Mouse (Mus musculus): ENCODE data around the gene Cbln3. TPM values are rescaled to one million over a fixed set of nuclear protein-coding genes. Genes with fewer than 3 reads are reported as not detected.
A peak's percentile ranks its signal among the peaks of the same experiment; 100 is the strongest.

Cbln3 gene
- polyA plus RNA-seq, 2 experiments from 2014 or later, result not detected

GRCm38 (mm10) chr14:55879623-55880022 lies 4.6 kb downstream of the Cbln3 start:
- peak; percentile 84 for ATAC-seq

DNA sequence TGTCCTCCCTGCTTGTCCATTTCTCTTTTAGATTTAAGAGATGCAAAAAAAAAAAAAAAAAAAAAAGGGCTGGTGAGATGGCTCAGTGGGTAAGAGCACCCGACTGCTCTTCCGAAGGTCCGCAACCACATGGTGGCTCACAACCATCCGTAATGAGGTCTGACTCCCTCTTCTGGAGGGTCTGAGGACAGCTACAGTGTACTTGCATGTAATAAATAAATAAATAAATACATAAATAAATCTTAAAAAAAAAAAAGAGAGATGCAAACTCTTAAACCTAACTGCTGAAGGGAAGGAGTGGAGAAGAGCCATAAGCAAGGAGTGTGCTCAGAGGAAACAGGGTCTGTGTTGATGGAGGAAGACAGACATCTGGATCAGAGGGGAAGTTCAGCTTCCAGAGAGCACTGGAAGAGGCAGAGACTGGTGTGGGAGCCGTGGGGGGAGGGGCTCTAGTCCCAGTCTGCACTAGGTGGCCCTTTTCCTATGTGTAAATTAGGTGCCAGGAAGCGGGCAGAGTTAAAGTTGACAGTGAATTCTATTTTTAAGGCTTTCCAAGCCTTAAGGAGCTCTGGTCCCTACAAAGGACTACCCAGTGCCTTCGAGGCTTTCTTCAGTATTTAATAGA lies 5.8 kb downstream of the Cbln3 start:
- no peak for ATAC-seq

DNA sequence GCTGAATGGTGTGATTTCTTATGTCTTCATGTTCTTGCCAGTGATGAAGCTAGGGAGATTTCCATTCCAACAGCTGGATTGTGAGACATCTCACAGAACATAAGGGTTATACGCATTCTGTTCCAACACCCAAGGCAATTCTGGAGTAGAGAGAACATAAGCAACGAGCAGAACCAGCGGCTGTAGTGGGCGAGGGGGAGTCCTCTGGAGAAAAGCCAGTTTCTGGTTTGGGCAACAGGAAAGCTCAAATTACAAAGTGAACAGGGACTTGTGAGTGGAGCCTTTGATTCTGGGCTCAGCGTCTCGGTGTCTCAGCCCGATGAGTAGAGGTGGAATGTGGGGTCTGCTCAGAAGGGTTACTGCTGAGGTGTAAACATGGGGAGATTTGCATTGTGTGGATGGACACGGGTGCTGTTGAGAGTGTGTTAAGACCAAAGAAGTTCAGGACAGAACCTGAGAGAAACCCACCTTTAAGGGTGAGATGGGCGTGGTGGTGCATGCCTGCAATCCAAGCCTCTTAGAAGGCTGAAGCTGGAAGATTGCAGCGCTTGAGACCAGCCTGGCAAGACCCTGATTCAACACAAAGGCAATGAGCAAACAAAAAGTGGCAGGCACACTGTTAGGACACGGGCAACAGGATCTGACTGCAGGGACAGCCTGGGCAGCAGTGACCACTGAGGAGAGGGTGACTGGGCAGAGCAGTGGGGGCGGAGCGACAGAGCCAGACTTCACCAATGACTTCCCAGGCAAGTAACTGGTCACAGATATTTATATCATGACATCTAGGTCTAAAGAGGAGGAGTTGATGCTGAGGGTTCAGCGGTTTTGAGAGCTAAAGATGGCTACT lies 6.5 kb downstream of the Cbln3 start:
- no peak for ATAC-seq

DNA sequence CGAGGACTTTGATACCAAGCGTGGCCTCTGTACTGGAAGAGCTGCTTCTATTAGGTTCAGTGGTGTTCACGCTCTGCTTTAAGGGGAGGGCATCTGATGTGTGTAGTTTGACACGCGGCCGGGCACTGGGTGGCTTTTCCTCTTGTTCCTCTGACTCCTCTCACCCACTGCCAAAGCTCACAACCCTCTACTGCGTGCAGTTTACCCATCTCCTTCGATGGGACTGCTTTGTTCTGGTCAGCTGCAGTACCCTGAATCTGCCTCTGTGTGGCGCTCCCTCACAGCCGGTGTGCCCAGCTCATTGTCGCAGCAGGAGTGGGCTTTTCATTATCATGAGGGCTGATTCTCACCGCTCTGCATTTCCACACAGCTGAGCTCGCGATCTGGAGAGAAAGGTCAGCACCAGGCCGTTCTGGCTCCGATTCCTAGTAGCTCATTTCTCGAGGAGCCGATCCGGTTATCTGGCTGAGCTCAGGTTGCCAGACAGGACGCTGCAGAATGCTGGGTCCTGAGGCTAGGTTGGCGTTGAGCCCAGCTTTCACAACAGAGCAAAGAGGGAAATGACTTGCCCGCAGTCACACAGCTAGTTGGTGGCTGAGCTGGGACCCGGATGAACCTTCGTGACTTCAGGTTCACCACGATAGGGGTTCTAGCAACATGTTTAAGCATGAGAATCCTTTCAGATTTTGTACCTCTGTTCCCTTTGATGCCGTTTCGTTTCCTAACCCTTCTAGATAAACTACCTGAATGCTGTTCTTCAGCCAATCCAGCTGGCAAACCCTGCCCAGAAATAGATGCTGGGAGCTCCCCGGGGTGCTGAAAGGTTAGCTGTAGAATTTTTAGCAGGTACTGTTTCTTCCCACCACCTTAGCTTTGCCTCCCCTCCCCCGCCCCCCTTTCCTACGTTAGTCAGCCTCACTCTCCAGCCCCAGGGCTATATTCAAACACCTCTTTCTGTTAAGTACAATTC lies 10.2 kb downstream of the Cbln3 start:
- peak; percentile 88 for ATAC-seq

DNA sequence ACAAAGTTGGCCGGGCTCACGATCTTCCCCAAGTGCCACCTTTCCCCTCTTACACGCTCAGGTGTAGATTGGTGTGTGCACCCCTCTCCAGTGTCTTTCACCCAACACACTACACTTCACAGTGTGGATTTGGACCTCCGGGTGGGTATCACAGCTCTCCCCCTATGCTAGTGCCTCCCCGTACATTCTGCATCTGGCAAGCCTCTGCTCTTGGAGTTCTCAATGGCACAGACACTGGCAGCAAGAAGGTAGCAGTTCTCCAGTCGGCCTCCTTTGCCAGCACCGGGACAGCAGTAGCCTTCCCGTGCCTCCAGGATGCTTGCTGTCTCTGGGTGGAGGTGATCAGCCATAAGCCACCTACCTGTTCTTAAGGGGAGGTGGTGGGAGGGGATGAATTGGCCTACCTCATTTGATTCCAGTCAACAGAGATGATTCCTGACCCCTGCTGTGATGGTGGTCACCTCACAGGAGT lies 10.9 kb downstream of the Cbln3 start:
- ATAC-seq, result no peak

DNA sequence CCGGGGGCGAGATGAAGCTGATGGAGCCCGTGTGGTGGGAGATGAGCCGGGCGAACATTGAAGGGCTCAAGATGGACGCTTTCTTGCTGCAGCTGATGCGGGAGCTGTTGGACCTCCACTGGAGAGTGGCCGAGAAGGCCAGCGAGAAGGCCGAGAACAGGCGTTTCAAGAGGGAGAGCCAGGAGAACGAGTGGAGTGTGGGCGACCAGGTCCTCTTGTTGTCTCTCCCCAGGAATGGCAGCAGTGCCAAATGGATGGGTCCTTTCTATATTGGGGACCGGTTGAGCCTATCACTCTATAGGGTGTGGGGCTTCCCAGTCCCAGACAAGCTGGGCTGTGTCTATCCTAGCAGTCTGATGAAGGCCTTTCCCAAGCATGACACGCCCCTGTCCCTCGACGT lies 11.6 kb downstream of the Cbln3 start:
- ATAC-seq, result no peak

GRCm38 (mm10) chr14:55872039-55872438 lies 12.2 kb downstream of the Cbln3 start:
- no peak for ATAC-seq

DNA sequence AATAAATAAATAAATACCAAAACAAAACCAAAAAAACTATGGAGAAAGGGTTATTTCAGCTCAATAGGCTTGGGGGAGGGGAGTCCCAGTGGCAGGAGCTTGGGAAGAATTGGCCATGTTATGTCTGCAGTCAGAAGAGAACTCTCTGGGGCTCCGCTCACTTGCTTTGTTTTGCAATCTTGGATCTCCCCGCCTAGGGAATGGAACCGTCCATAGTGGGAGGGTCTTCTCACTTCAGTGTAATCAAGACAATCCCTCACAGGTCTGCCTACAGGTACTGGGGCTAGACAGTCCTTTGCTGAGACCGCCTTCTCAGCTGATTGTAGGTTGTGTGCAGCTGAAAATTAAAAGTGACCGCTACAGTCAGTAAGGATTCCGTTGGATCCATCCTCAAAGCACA lies 14.7 kb downstream of the Cbln3 start:
- ATAC-seq, result no peak

DNA sequence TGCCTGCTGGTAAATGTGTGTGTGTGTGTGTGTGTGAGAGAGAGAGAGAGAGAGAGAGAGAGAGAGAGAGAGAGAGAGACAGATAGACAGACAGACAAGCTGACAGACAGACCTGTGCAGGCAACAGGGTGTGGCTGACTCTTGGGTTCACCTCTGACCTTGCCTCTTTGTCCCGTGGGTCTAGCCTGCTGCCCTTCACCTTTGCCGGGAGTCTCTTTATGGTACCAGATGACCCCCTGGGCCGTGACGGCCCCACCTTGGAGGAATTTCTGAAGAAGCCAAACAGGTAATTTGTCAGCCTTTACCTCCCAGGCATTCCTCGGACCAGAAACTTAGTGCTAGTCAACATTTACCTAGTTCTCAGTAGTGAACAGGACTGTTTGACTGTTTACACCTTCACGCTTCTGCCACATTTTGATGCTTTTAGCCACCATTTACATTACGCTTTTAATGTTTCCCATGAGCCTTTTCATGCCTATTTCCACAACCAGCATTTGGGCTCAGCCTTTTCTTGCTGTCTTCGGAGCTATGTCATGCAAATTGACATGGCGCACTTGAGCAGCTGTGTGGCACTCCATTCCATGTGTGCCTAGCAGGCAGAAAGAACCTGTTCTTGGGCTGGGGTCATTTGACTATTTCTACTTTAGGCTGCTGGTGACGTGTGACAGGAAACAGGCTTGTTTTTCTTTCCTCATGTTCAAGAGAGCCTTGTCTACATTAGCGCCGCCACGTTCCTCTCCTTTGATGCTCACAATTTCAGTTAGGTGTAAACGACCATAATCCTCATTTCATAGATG lies 15.8 kb downstream of the Cbln3 start:
- ATAC-seq, result no peak

DNA sequence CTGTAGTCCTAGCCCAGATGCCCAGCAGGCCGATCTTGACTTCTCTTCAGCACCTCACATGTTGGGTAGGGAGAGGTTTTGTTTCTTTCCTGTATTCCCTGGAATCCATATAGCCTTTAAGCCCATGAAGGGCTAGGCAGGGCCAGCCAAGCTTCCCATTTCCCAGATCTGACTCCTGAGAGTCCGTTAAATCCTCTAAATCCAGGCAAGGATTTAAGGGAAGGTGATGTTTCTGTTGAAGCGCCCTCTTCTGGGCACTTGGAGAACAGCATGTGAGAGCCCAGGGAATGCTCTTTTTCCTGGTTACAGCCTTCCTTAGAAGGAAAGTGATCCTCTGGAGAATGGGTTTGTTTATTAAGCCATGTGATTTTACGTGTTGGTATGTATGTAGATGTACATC lies 17.2 kb downstream of the Cbln3 start:
- ATAC-seq, result no peak

GRCm38 (mm10) chr14:55863773-55864172 lies 20.4 kb downstream of the Cbln3 start:
- peak; percentile 62 for ATAC-seq

DNA sequence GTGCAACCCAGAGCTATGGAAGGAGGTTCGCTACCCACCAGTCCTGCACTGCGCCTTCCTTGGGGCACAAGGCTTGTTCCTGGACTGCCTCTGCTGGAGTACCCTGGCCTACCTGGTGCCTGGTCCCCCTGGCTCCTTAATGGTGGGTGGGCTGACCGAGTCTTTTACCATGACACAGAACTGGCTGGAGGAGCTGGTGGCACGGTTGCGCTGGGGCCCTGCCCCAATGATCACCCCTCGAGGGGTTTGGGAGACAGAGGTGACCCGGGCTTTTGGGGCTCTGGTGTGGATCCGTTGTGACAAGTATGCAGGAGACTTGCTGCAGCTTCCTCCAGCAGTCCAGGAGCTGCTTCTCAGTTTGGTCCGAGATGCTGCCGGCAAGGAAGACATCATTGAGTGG lies 21.2 kb downstream of the Cbln3 start:
- ATAC-seq, result no peak

DNA sequence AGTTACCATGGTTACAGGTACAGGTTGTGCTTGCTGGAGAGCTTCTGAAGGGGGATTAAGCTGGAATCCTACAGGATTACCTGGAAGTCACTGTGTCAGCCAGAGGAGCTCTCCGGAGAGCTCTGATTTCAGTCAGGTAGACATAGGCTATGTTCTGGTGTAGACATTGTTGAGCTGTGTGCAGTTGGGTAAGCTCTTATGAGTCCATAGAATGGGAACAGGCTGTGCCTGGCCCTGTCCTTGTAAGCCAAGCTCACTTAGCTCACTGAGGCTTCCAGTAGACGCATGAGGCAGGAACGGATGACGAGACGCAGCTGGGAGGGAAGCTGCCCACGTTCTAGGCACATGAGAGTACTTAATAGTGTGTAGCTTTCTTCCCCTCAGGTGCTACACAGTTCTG lies 22.0 kb downstream of the Cbln3 start:
- no peak for ATAC-seq

DNA sequence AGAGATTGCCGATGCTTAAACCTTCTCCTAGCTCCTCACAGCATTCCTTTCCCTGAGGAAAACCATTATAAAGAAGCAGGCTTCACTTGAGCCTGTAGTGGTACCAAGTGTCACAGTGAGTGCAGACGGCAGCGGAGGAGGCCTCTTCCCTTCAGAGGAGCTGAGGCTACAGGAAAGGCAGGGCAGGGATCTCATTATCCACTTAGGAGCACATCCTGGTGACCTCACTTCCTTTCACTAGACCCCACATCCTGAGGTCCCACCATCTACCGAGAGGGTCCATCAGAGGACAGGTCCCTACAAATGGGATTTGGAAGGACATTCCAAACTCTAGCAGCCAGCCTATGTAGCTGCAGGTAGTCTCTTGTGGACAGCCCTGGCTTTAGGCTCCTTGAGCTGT lies 26.6 kb downstream of the Cbln3 start:
- no peak for ATAC-seq

DNA sequence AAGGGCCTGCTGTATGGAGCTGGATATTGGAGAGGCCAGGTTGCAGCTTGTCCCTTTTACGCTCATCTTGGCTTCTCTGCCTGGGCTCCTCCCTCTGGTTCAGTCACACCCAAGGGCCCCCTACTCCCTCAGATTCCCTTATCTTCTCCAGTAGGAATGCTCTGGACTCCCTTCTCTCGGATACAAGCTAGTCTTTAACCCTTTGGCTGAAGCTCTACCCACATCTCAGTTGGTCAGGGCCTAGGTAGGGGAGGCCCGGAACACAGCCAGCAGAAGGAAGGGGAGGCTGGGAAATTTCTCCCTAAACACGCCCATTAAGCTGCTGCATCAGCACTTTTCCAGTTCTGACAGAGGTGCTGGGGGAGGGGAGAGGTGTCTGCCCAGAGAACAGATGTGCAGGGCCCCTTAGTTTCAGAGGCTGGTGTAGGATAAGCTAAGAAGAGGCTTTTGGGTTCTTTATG lies 29.1 kb downstream of the Cbln3 start:
- no peak for ATAC-seq

DNA sequence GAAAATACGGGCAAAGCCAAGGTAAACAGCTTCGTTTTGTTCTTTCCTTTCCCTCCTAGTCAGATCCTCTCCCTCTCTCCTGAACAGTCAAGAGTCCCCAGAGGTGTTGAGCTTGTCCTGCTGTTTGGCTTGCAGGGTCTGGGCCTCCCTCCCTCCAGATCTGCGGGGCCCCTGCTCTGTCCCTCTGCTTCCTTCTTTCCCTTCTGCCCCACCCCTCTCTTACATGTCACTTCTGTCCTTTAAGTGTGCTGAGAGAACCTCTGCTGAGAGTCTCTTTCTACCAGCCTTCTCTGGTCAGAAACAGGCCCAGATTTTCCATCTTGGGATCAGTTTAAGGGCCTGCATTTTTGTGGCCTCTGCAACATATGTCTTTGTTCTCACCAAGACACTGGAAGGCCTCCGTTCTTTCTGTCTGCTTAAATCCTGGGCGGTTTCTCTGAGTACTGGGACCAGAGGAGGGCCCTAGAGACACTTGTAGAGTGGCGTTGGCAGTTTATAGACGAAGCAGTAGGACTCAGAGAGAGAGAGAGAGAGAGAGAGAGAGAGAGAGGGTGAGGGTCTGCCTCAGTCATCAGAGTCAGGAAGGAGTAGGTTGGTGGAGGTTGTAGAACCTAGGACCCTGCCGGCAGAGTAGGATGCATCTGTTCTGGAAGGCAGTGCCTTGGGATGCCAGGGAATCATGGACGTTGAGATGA lies 29.6 kb downstream of the Cbln3 start:
- ATAC-seq, result no peak

GRCm38 (mm10) chr14:55853621-55854285 lies 30.4 kb downstream of the Cbln3 start, which contains the start of gene Nynrin:
Gene Nynrin (plus strand): TSS chr14:55854010.
- ATAC-seq, result no peak

GRCm38 (mm10) chr14:55852646-55853551 lies 31.3 kb downstream of the Cbln3 start:
- no peak for ATAC-seq

DNA sequence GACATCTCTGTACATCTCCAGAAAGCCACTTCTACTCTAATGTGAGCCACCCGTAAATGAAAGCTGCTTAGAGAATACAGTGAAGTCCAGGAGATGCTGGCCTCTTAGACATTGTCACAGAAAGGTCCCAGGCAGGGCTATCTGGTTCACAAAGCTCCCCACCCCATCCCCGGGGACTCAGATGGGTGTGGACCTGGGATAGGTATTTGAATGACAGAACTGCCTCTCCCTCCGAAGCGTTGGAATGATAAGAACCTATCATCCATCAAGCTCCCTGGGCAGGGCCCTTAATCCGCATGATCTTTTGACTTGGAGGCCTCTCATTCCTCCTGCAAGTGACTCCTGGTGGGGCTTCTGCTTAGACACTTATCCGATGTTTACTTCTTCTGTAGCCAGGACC lies 33.3 kb downstream of the Cbln3 start:
- no peak for ATAC-seq

Measured in CD4-positive, CD25-positive, alpha-beta regulatory T cell, adult 4 months (primary cell).